9 mouse cellular contexts compared by ENCODE assay signal in the genomic region with DNA sequence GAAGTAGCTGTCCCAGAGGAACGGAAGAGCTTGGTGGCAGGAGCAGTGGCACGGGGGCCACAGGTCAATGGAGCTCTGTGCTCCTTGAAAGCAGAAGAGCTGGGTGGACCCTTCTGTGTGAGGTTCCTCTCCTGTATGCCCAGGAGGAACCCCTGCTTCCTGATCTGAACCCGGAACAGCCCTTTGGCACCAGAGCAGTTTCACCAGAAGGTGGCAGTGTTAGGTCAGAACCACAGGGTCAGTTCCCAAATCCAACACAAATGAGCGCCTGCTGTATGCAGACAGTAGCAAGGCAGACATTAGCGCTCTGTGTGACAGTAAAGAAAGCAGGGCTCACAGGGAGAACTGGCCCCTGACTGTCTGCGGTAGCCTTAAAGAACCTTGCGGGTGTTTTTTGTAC. TPM values are rescaled to one million over a fixed set of nuclear protein-coding genes. Genes with fewer than 3 reads are reported as not detected.
DNase-seq lines count a peak whose midpoint lies in the region; ATAC-seq and TF ChIP-seq lines count a peak whose summit lies in the region.
"Had no signal": no experiment of that assay in that cellular context is flagged by ENCODE, and none has a peak within 500 bp of the region (broad histone marks: within the 10 kb centered on the region; RNA-seq: fewer than 3 reads in every experiment).

No protein-coding gene starts in this region.

- H3K9me3 ChIP-seq in forebrain, postnatal 0 days (ENCODE audit: low read length), result no peaks in the 10 kb centered on the region
- H3K9me3 ChIP-seq in forebrain, embryonic 16.5 days (ENCODE audit: control insufficient read depth, low read length), result no peaks in the 10 kb centered on the region
- H3K9me3 ChIP-seq: limb, embryonic 12.5 days had no signal

- no peaks in the 10 kb centered on the region for H3K27me3 ChIP-seq in forebrain, postnatal 0 days (ENCODE audit: insufficient read depth, low read length)
- no peaks in the 10 kb centered on the region for H3K27me3 ChIP-seq in forebrain, embryonic 16.5 days (replicated peaks; ENCODE audit: control insufficient read depth, insufficient read depth, low read length)
- H3K27me3 ChIP-seq: limb, embryonic 12.5 days had no signal

- peak; percentile 70 for TF ChIP-seq CTCF in forebrain, postnatal 0 days (IDR thresholded peaks at IDR 0.05; ENCODE audit: low read depth)

- no peaks in the 10 kb centered on the region for H3K36me3 ChIP-seq in forebrain, postnatal 0 days (ENCODE audit: insufficient read depth)
- no peaks in the 10 kb centered on the region for H3K36me3 ChIP-seq in forebrain, embryonic 16.5 days (ENCODE audit: control insufficient read depth, insufficient read depth)
- H3K36me3 ChIP-seq: limb, embryonic 12.5 days had no signal

- ATAC-seq in forebrain, postnatal 0 days, result no peak
- ATAC-seq in forebrain, embryonic 16.5 days, result no peak
- peak; percentile 95 for ATAC-seq in megakaryocyte, adult 5-6 weeks (ENCODE audit: poor library complexity, severe bottlenecking)

- peak; percentile 33 for DNase-seq in forebrain, postnatal 0 days
- DNase-seq in 416B (ENCODE audit: low read depth), result peak; percentile 64
- DNase-seq in adrenal gland, postnatal 10 days, result peak; percentile 79
- peak; percentile 31 for DNase-seq in embryo, embryonic 9.5 days (ENCODE audit: extremely low spot score)
- peak; percentile 63 for DNase-seq in layer of hippocampus, adult 11-12 months (ENCODE audit: low spot score)
- peak; percentile 63 to 64 for DNase-seq in spleen, postnatal 36 days (ENCODE audit: low spot score in 2 of 2)

- H3K27ac ChIP-seq in forebrain, postnatal 0 days (ENCODE audit: low read depth, low read length), result no peak overlapping the region
- no peak overlapping the region for H3K27ac ChIP-seq in forebrain, embryonic 16.5 days (ENCODE audit: low read length)
- H3K27ac ChIP-seq: limb, embryonic 12.5 days had no signal

- no peak overlapping the region for H3K4me3 ChIP-seq in forebrain, postnatal 0 days (ENCODE audit: low read depth, low read length)
- no peak overlapping the region for H3K4me3 ChIP-seq in forebrain, embryonic 16.5 days (replicated peaks; ENCODE audit: low read length)
- H3K4me3 ChIP-seq: limb, embryonic 12.5 days had no signal

- 60% methylated on average over 7 of the region's 7 CpGs for WGBS in forebrain, postnatal 0 days
- WGBS in forebrain, embryonic 16.5 days, result 54% methylated on average over 7 of the region's 7 CpGs

- H3K9ac ChIP-seq in forebrain, postnatal 0 days, result no peak overlapping the region
- H3K9ac ChIP-seq in forebrain, embryonic 16.5 days (replicated peaks; ENCODE audit: low read depth, low read length), result no peak overlapping the region
- H3K9ac ChIP-seq: limb, embryonic 12.5 days had no signal

- H3K4me2 ChIP-seq in forebrain, postnatal 0 days (ENCODE audit: low read depth), result no peak overlapping the region
- H3K4me2 ChIP-seq in forebrain, embryonic 16.5 days (ENCODE audit: low read length), result no peak overlapping the region
- H3K4me2 ChIP-seq: limb, embryonic 12.5 days had no signal

- 0 out of 2 replicates have a peak, but pooled peaks cover 4% of the 10 kb centered on the region for H3K4me1 ChIP-seq in forebrain, postnatal 0 days (ENCODE audit: insufficient read depth)
- H3K4me1 ChIP-seq in forebrain, embryonic 16.5 days (replicated peaks; ENCODE audit: control insufficient read depth, insufficient read depth, low read length), result peaks cover 11% of the 10 kb centered on the region; the same call in 1 of the 2 replicates

RNA-seq across cellular contexts. Expression of a gene that starts 29.3 kb away (rescaled TPM):
- not detected in 2 replicates for total RNA-seq in forebrain, postnatal 0 days (2014; rRNA removed)
- not detected in 2 replicates for polyA plus RNA-seq in forebrain, postnatal 0 days (2015; fragmentation: Nextera tagmentation; extraction: Ambion mirVana)
- not detected in 2 replicates for polyA plus RNA-seq in forebrain, embryonic 16.5 days (2015; fragmentation: Nextera tagmentation; extraction: Ambion mirVana)
- 1 to 10 TPM in 1 of 2 experiments, under 1 TPM in 1; 0.67 to 1.1 TPM for total RNA-seq in adrenal gland, postnatal 10 days (2021)
- not detected in 2 replicates for total RNA-seq in megakaryocyte, adult 5-6 weeks (2015)
- not detected in 2 replicates for total RNA-seq in megakaryocyte, adult 5-6 weeks (2017)
- polyA plus RNA-seq: limb, embryonic 12.5 days had no signal

RNA-seq across cellular contexts. Expression of a gene that starts 50.5 kb away (rescaled TPM):
- total RNA-seq in forebrain, postnatal 0 days (2014; rRNA removed), result 0.85 and 1.0 TPM in 2 replicates
- polyA plus RNA-seq in forebrain, postnatal 0 days (2015; fragmentation: Nextera tagmentation; extraction: Ambion mirVana), result 5.2 and 6.8 TPM in 2 replicates
- 0.71 and 0.94 TPM in 2 replicates for polyA plus RNA-seq in forebrain, embryonic 16.5 days (2015; fragmentation: Nextera tagmentation; extraction: Ambion mirVana)
- not detected for total RNA-seq in adrenal gland, postnatal 10 days (2021)
- total RNA-seq in megakaryocyte, adult 5-6 weeks (2015), result not detected in 2 replicates
- not detected in 2 replicates for total RNA-seq in megakaryocyte, adult 5-6 weeks (2017)
- polyA plus RNA-seq: limb, embryonic 12.5 days had no signal

RNA-seq across cellular contexts. Expression of a gene that starts 54.6 kb away (rescaled TPM):
- total RNA-seq in forebrain, postnatal 0 days (2014; rRNA removed), result 5.9 and 7.6 TPM in 2 replicates
- 1.7 and 3.0 TPM in 2 replicates for polyA plus RNA-seq in forebrain, postnatal 0 days (2015; fragmentation: Nextera tagmentation; extraction: Ambion mirVana)
- polyA plus RNA-seq in forebrain, embryonic 16.5 days (2015; fragmentation: Nextera tagmentation; extraction: Ambion mirVana), result 1.9 and 4.2 TPM in 2 replicates
- total RNA-seq in adrenal gland, postnatal 10 days (2021), result under 1 TPM; 0.09 to 0.12 TPM
- total RNA-seq in megakaryocyte, adult 5-6 weeks (2015), result 0.68 and 0.74 TPM in 2 replicates
- 0.65 and 0.77 TPM in 2 replicates for total RNA-seq in megakaryocyte, adult 5-6 weeks (2017)
